In the genomic region with DNA sequence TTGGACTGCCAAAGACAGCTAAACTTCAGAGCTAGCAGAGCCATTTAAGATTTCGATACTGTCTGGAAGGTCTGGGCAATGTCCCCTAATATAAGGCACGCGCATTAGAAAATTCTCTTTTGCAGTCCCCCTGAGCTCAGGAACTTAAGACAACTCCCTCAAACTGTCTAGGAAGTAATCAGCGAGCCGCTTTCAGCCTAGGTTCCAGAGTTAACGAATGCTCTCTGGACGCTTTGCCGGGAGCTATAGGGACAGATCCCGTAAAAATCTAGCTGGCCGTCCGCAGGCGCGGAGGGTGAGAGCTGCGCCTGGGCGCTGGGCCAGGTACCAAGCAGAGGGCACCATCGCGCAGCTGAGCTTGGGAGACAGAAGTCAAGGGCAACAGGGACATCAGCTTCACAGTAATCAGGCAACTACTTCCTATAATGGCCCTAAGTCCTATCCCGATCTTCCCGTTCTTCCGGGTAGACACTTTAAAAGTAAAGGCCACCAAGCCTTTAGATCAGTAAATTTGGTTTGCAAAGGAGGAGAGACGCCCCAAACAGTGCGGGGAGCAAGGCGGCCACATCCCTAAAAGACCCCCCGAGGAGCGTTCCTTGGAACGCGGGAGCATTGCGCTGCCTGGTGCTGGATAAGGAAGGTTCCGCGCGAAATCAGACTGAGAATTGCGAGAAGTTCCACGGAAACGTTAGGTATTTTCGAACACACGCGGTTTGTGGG, we compare ENCODE assay signal across 11 mouse cellular contexts. TPM values are rescaled to one million over a fixed set of nuclear protein-coding genes. Genes with fewer than 3 reads are reported as not detected.
DNase-seq lines count a peak whose midpoint lies in the region; ATAC-seq and TF ChIP-seq lines count a peak whose summit lies in the region.
"Had no signal": no experiment of that assay in that cellular context is flagged by ENCODE, and none has a peak within 500 bp of the region (broad histone marks: within the 10 kb centered on the region; RNA-seq: fewer than 3 reads in every experiment).

No protein-coding gene starts in this region.

- no peak overlapping the region for H3K4me3 ChIP-seq in kidney, embryonic 14.5 days (ENCODE audit: low read length)
- H3K4me3 ChIP-seq in heart, adult 2 months, result peak overlapping the region; percentile 46
- H3K4me3 ChIP-seq in limb, embryonic 14.5 days (replicated peaks; ENCODE audit: low read length), result peak overlapping the region; percentile 11; the same call in 1 of the 2 replicates

- DNase-seq in kidney, postnatal 10 days, result peak; percentile 9
- peak; percentile 41 for DNase-seq in ZHBTc4 (ENCODE audit: low read depth, low spot score)
- peak; percentile 73 to 75 for DNase-seq in heart, adult 2 months
- DNase-seq in limb, embryonic 14.5 days (ENCODE audit: low spot score), result no peak
- DNase-seq in layer of hippocampus, postnatal 10 days (ENCODE audit: low spot score in 2 of 2), result no peak
- no peak for DNase-seq in adrenal gland, adult 18-20 months (ENCODE audit: low spot score in 2 of 2)
- DNase-seq: lung, postnatal 4 days had no signal

- TF ChIP-seq EP300 in heart, adult 2 months (IDR thresholded peaks at IDR 0.05; ENCODE audit: insufficient read depth, low read depth, low read length), result no peak

- WGBS in kidney, embryonic 14.5 days, result 1% methylated on average over 37 of the region's 37 CpGs
- WGBS in heart, adult 2 months, result 2% methylated on average over 37 of the region's 37 CpGs
- WGBS in limb, embryonic 14.5 days, result under 1% methylated on average over 37 of the region's 37 CpGs

- no peak for TF ChIP-seq CTCF in heart, adult 2 months (IDR thresholded peaks at IDR 0.05)

- no peak for ATAC-seq in kidney, embryonic 14.5 days (ENCODE audit: low FRiP score, low TSS enrichment)
- no peak for ATAC-seq in limb, embryonic 14.5 days (ENCODE audit: low FRiP score, low read depth)
- ATAC-seq in monocyte, adult 5-6 weeks (replicated peaks; ENCODE audit: insufficient number of reproducible peaks, low FRiP score, low TSS enrichment, poor library complexity, severe bottlenecking), result no peak
- ATAC-seq: Patski had no signal

- H3K36me3 ChIP-seq in kidney, embryonic 14.5 days (ENCODE audit: control insufficient read depth, insufficient read depth, low read length), result no peaks in the 10 kb centered on the region
- H3K36me3 ChIP-seq in heart, adult 2 months (ENCODE audit: control insufficient read depth, insufficient read depth, low read length), result no peaks in the 10 kb centered on the region
- no peaks in the 10 kb centered on the region for H3K36me3 ChIP-seq in limb, embryonic 14.5 days (ENCODE audit: control insufficient read depth, insufficient read depth, low read length)

- H3K9me3 ChIP-seq in kidney, embryonic 14.5 days (ENCODE audit: control insufficient read depth, low read length), result no peaks in the 10 kb centered on the region
- 0 out of 2 replicates have a peak, but pooled peaks cover 3% of the 10 kb centered on the region for H3K9me3 ChIP-seq in limb, embryonic 14.5 days (ENCODE audit: control insufficient read depth, low read length)

- H3K27me3 ChIP-seq in kidney, embryonic 14.5 days (ENCODE audit: control insufficient read depth, insufficient read depth, low read length), result peaks cover 97% of the 10 kb centered on the region
- peaks cover 1% of the 10 kb centered on the region; the same call in 1 of the 2 replicates for H3K27me3 ChIP-seq in heart, adult 2 months (ENCODE audit: control insufficient read depth, insufficient read depth, low read length)
- peaks cover 98% of the 10 kb centered on the region for H3K27me3 ChIP-seq in limb, embryonic 14.5 days (ENCODE audit: control insufficient read depth, insufficient read depth, low read length)

- H3K4me1 ChIP-seq in kidney, embryonic 14.5 days (ENCODE audit: control insufficient read depth, insufficient read depth, low read length), result no peaks in the 10 kb centered on the region
- peaks cover 2% of the 10 kb centered on the region for H3K4me1 ChIP-seq in heart, adult 2 months (ENCODE audit: control insufficient read depth, insufficient read depth, low read length)
- peaks cover 13% of the 10 kb centered on the region for H3K4me1 ChIP-seq in limb, embryonic 14.5 days (ENCODE audit: control insufficient read depth, insufficient read depth, low read length)

- no peaks in the 10 kb centered on the region for H3K79me2 ChIP-seq in heart, adult 2 months (replicated peaks; ENCODE audit: control insufficient read depth, insufficient read depth, low read length)

- no peak overlapping the region for H3K9ac ChIP-seq in kidney, embryonic 14.5 days (ENCODE audit: low read depth, low read length)
- peak overlapping the region; percentile 62 for H3K9ac ChIP-seq in heart, adult 2 months (ENCODE audit: low read depth, low read length)
- no peak overlapping the region for H3K9ac ChIP-seq in limb, embryonic 14.5 days (ENCODE audit: low read depth, low read length, severe bottlenecking)

- no peak for TF ChIP-seq POLR2A in heart, adult 2 months (IDR thresholded peaks at IDR 0.05; ENCODE audit: insufficient read depth, low read depth, low read length)
- TF ChIP-seq POLR2A in limb, embryonic 14.5 days (IDR thresholded peaks at IDR 0.05; ENCODE audit: borderline replicate concordance, extremely low read depth, insufficient read depth, insufficient read length), result no peak

- no peak overlapping the region for H3K4me2 ChIP-seq in kidney, embryonic 14.5 days (replicated peaks; ENCODE audit: low read depth, low read length)
- H3K4me2 ChIP-seq in limb, embryonic 14.5 days (replicated peaks; ENCODE audit: low read depth, low read length, severe bottlenecking), result no peak overlapping the region

- intact Hi-C loops in heart, adult 2 months (cut with DNase I), result no loop called here

- no peak overlapping the region for H3K27ac ChIP-seq in kidney, embryonic 14.5 days (ENCODE audit: low read depth, low read length)
- H3K27ac ChIP-seq in heart, adult 2 months, result peak overlapping the region; percentile 80
- no peak overlapping the region for H3K27ac ChIP-seq in limb, embryonic 14.5 days (replicated peaks; ENCODE audit: low read depth, low read length)

RNA-seq across cellular contexts. Expression of gene Tbx20, which starts 3.2 kb away (rescaled TPM):
- not detected in 2 replicates for polyA plus RNA-seq in kidney, embryonic 14.5 days (2014; fragmentation: Nextera tagmentation; extraction: Ambion mirVana)
- 10 to 100 TPM; 83.0 to 83.2 TPM for total RNA-seq in heart, adult 2 months (2021)
- polyA plus RNA-seq in heart, adult 2 months (2012; rRNA removed), result 33.9 and 45.2 TPM in 2 replicates
- 0.03 and 0.24 TPM in 2 replicates for polyA plus RNA-seq in limb, embryonic 14.5 days (2012; rRNA removed)
- polyA plus RNA-seq in limb, embryonic 14.5 days (2014; fragmentation: Nextera tagmentation; extraction: Ambion mirVana), result 0.03 TPM in 1 of 2 replicates, not detected in the other
- total RNA-seq in layer of hippocampus, postnatal 10 days (2021), result not detected
- total RNA-seq in monocyte, adult 5-6 weeks (2017), result 0.11 TPM in 1 of 3 replicates, not detected in the others
- total RNA-seq in adrenal gland, adult 18-20 months (2021), result 10 to 100 TPM; 21.3 to 24.6 TPM
- total RNA-seq: common myeloid progenitor, adult 5-6 weeks had no signal

Comparison
In these comparisons a context has a peak if more than half of its experiments do, and no peak if none do; other contexts are left out.
1. DNase-seq: peak in kidney, postnatal 10 days (single experiment), ZHBTc4 (single experiment) and heart, adult 2 months (2 of 2); none in limb, embryonic 14.5 days (single experiment), layer of hippocampus, postnatal 10 days (0 of 2) and adrenal gland, adult 18-20 months (0 of 2).
2. RNA of gene Tbx20, which starts 3.2 kb away (total RNA-seq): 83.0 to 83.2 TPM in heart, adult 2 months and 21.3 to 24.6 TPM in adrenal gland, adult 18-20 months; not detected in layer of hippocampus, postnatal 10 days and 0.11 TPM in monocyte, adult 5-6 weeks; every median in the first group is over 10 times any median in the second.